Mouse (Mus musculus) brown adipose tissue, adult 24 weeks (tissue): ENCODE results near the gene Ppp1cc. TPM values are rescaled to one million over a fixed set of nuclear protein-coding genes. Genes with fewer than 3 reads are reported as not detected.
"Not testable (repeated sequence)": the region's sequence is repeated elsewhere in the genome, so short reads cannot be mapped to it uniquely, and the experiment has no call there.

ENCODE experiments used
- H3K27ac ChIP-seq: fragments of 200-500 bp; replicated peaks from 2 replicates; pipeline ENCODE4 v1.5.1; 2012; ENCODE audit warnings: low read depth, mild to moderate bottlenecking, low read length
- H3K4me1 ChIP-seq: fragments of 200-500 bp; 2 replicates; pipeline ENCODE4 v1.6.1; 2012; ENCODE audit warnings: low read length, mixed read lengths; ENCODE audit not compliant: control insufficient read depth, insufficient read depth, insufficient read length
- H3K4me3 ChIP-seq: fragments of 200-500 bp; 2 replicates; pipeline ENCODE4 v1.5.1; 2012; ENCODE audit warnings: low read depth, mild to moderate bottlenecking, low read length, moderate library complexity; ENCODE audit not compliant: insufficient read depth
- polyA plus RNA-seq: library from polyadenylated mRNA; stranded (reverse); fragments of >200 nt; gene quantifications from 2 replicates; pipeline ENCODE4 v1.2.4, GENCODE M21; 2012; ENCODE audit not compliant: missing spikeins, insufficient read depth, insufficient read length

The Ppp1cc gene
- polyA plus RNA-seq, 1 experiment, result 85.4 TPM

DNA sequence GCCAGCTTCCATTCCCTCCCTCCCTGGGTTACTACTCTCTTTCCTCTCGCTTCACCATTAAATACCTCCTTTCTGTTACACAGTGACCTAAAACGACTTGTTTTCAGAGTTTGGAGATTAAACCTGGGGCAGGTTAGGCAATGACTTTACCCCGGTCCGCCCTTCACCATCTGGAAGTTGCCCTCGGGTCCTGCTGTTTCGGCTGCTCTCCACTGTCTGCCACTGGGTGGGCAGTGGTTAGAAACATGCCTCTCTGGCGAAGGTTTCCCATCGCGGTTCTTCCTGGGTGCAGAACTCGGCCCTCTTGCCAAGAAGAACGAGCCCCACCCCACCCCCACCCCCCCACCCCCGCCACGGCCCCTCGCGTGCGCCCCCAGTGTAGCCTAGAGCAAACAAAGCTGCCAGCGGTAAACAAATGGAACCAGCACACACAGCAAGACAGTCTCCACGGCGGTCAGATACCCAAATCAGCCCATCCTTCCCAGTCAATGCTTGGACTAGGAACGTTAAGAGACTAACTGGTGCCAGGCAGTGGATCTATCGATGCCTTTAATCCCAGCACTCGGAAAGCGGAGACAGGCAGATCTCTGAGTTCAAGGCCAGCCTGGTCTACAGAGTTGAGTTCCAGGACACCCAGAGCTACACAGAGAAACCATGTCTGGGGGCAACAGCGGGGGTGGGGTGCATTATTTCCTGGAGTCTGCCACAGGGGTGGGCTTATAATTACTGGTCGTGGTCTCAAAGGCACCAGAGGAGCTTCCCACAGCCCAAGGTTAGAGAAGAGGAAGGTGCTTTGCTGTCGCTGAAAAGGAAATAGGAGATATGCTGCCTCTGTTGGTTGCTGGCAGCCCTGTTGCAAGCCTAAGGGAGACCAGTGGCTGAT, 25.7 kb upstream of the Ppp1cc start:
- Histone ChIP-seq H3K27ac (no peak overlapping the region), H3K4me1 (no peaks in the 10 kb centered on the region), H3K4me3 (peak overlapping the region; percentile 54)

- H3K27ac ChIP-seq, result no peak overlapping the region
- no peak overlapping the region for H3K4me3 ChIP-seq
- H3K4me1 ChIP-seq, result no peaks in the 10 kb centered on the region
These were observed 25.1 kb upstream of the Ppp1cc start for GRCm38 (mm10) chr5:122133050-122133389.

GRCm38 (mm10) chr5:122134395-122135289, 23.4 kb upstream of the Ppp1cc start:
- Histone ChIP-seq H3K4me1 (no peaks in the 10 kb centered on the region), H3K27ac (no peak overlapping the region), H3K4me3 (no peak overlapping the region)

- H3K27ac ChIP-seq, result no peak overlapping the region
- no peaks in the 10 kb centered on the region for H3K4me1 ChIP-seq
- no peak overlapping the region for H3K4me3 ChIP-seq
These were observed 22.7 kb upstream of the Ppp1cc start for GRCm38 (mm10) chr5:122135290-122135882.

GRCm38 (mm10) chr5:122136508-122137408, 21.3 kb upstream of the Ppp1cc start:
- Histone ChIP-seq H3K27ac (no peak overlapping the region), H3K4me3 (no peak overlapping the region), H3K4me1 (no peaks in the 10 kb centered on the region)

- Histone ChIP-seq H3K27ac (no peak overlapping the region), H3K4me1 (no peaks in the 10 kb centered on the region; the same call in 1 of the 2 replicates)
These were observed 19.2 kb upstream of the Ppp1cc start for GRCm38 (mm10) chr5:122138856-122139255.

GRCm38 (mm10) chr5:122139771-122140170, 18.3 kb upstream of the Ppp1cc start:
- not testable (repeated sequence) for H3K4me1 ChIP-seq, H3K4me3 ChIP-seq, H3K27ac ChIP-seq

More at GRCm38 (mm10) chr5:122138856-122139255, 19.2 kb upstream of the Ppp1cc start:
- no peak overlapping the region for H3K4me3 ChIP-seq

DNA sequence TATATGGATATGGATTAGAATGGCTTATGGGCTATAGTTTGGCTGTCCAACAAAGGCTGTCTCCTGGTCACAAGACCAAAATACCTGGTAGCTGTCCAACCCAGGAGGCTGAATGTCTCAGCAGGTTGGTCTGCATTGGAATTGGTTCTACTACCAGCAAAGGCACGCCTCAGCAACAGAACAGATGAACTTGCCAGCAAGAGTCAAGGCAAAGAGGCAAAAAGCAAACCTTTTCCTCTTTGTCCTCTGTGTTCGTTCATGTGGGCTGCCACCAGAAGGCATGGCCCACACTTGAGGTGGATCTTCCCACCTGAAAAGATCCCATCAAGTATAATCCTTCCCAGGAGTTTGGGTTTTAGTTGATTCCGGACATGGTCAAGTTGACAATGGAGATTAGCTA, 17.4 kb upstream of the Ppp1cc start, which contains the start of gene Ccdc63:
Gene Ccdc63 (minus strand): TSS at position 101 of the 400 bp plus-strand sequence.
- Histone ChIP-seq H3K4me3 (no peak within 1 kb of the TSS), H3K4me1 (peaks cover 3% of the 10 kb centered on the region; the same call in 1 of the 2 replicates), H3K27ac (no peak within 1 kb of the TSS)

DNA sequence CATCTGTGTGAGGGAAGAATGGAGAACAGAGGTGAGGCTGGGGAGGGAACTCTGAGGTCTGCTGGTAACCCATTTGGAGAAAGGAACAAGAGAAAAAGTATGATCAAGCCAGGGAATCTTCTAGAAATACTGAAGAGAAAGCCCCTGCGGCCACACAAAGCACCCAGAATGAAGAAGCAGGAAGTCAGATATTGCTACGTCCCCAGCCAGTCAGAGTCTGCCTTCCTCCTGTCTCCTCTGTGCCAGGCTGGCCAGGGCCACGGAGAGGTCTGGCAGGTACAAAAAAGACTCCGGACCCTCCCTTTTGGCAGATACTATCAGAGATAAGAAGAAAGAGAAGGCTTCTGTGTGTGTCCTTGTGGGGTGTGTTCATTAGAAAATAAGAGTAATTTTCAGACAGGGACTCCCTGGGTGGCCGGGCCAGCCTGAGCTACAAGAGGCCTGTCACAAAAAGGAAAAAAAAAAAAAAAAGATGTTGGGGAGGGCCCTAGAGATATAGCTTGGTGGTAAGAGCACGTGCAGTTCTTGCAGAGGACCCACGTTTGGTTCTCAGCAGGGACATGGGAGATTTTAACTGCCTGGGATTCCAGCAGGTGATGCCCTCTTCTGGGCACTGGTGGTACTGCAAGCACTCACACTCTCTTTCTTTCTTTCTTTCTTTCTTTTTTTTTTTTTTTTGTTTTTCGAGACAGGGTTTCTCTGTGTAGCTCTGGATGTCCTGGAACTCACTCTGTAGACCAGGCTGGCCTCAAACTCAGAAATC, 15.7 kb upstream of the Ppp1cc start:
- Histone ChIP-seq H3K27ac (no peak overlapping the region), H3K4me1 (peaks cover 3% of the 10 kb centered on the region; the same call in 1 of the 2 replicates), H3K4me3 (no peak overlapping the region)

DNA sequence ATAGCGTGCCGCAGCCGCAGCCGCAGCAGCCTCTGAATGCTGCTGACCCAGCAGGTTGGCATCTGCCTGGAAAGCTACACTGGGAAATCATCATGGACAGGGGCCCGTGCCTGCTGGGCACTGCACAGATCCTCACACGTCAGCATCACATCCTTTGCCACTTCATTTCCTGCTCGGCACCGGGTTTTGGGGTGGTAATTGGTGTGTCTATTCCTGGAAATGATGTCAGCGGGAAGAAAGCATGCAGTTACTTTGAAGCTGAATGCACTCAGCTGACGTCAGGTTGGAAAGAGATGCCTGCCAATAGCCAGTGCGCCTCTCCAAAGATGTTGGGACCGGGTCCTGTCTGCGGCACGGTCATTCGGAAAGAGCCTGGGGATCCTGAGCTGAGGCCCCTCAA, 14.5 kb upstream of the Ppp1cc start:
- Histone ChIP-seq H3K4me1 (peaks cover 3% of the 10 kb centered on the region; the same call in 1 of the 2 replicates), H3K27ac (peak overlapping the region; percentile 81), H3K4me3 (peak overlapping the region; percentile 1; the same call in 1 of the 2 replicates)

GRCm38 (mm10) chr5:122144825-122145224, 13.3 kb upstream of the Ppp1cc start:
- Histone ChIP-seq H3K4me1 (peaks cover 3% of the 10 kb centered on the region; the same call in 1 of the 2 replicates), H3K27ac (peak overlapping the region; percentile 86), H3K4me3 (no peak overlapping the region)

- peak overlapping the region; percentile 86 for H3K27ac ChIP-seq
- H3K4me3 ChIP-seq, result peak overlapping the region; percentile 28
These were observed 12.6 kb upstream of the Ppp1cc start for GRCm38 (mm10) chr5:122145381-122146055.

DNA sequence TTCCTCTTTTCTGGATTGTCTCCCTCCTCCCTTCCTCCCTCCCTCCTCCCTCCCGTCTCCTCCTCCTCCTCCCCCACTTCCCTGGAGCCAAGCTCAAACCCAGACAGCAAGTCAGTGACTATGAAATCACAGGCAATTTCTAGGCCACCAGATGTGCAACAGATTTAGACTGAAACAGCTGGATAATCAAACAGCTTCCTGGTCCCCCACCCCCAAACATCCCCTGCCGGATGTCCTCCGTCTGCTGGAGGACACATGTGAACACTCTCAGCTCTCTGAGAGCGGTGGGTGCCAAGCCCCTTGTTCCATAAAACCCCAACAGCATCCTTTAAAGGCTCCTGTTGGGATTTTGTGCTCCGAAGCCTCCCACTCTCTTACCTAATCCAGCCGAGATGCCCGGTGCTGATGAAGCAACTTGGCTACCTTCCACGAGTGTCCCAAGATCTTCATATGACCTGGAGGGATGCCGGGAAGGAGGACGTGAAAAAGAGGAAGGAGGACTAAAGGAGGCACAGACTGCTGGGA, 12.0 kb upstream of the Ppp1cc start:
- no peak overlapping the region for H3K4me3 ChIP-seq
- peaks cover 3% of the 10 kb centered on the region; the same call in 1 of the 2 replicates for H3K4me1 ChIP-seq
- H3K27ac ChIP-seq, result peak overlapping the region; percentile 80

More at GRCm38 (mm10) chr5:122145381-122146055, 12.6 kb upstream of the Ppp1cc start:
- peaks cover 3% of the 10 kb centered on the region; the same call in 1 of the 2 replicates for H3K4me1 ChIP-seq
